Mouse (Mus musculus) heart, postnatal 0 days (tissue): ENCODE data around the gene Kptn. TPM values are rescaled to one million over a fixed set of nuclear protein-coding genes. Genes with fewer than 3 reads are reported as not detected.

Experiments
- ATAC-seq: fragments of 200-750 bp; cut with Nextera tagmentation; 2 replicates; pipeline ENCODE4 v1.8.0; 2017; ENCODE audit warnings: low read depth, moderate number of reproducible peaks, moderate library complexity; ENCODE audit not compliant: insufficient read depth
- DNase-seq: peaks from one replicate; pipeline ENCODE4 v3.0.0-alpha.2; 2016; ENCODE audit warnings: low spot score
- H3K27ac ChIP-seq: fragments of 300-500 bp; sonication (generic); 2 replicates; pipeline ENCODE4 v1.5.1; 2014; ENCODE audit warnings: low read depth, mild to moderate bottlenecking
- H3K27me3 ChIP-seq: fragments of 300-500 bp; sonication (generic); 2 replicates; pipeline ENCODE4 v1.6.1; 2014; ENCODE audit warnings: low read length, mixed read lengths; ENCODE audit not compliant: control insufficient read depth, insufficient read depth
- H3K36me3 ChIP-seq: fragments of 300-500 bp; sonication (generic); replicated peaks from 2 replicates; pipeline ENCODE4 v1.6.1; 2014; ENCODE audit warnings: low read length, mixed read lengths; ENCODE audit not compliant: control insufficient read depth, insufficient read depth
- H3K4me1 ChIP-seq: fragments of 300-500 bp; sonication (generic); 2 replicates; pipeline ENCODE4 v1.6.1; 2014; ENCODE audit warnings: antibody characterized with exemption; ENCODE audit not compliant: control insufficient read depth, insufficient read depth
- H3K4me2 ChIP-seq: fragments of 300-500 bp; sonication (generic); 2 replicates; pipeline ENCODE4 v1.6.1; 2014; ENCODE audit warnings: low read depth, mild to moderate bottlenecking, low read length, moderate library complexity
- H3K4me3 ChIP-seq: fragments of 300-500 bp; sonication (generic); 2 replicates; pipeline ENCODE4 v1.5.1; 2014; ENCODE audit warnings: low read depth, low read length
- H3K9ac ChIP-seq: fragments of 300-500 bp; sonication (generic); replicated peaks from 2 replicates; pipeline ENCODE4 v1.6.1; 2014; ENCODE audit warnings: low read depth, low read length, mixed read lengths
- H3K9me3 ChIP-seq: fragments of 300-500 bp; sonication (generic); replicated peaks from 2 replicates; pipeline ENCODE4 v1.6.1; 2016; ENCODE audit warnings: low read length; ENCODE audit not compliant: control insufficient read depth
- CTCF ChIP-seq: IDR thresholded peaks from 2 replicates; pipeline ENCODE4 v1.5.1; 2016; ENCODE audit warnings: antibody characterized with exemption, control low read depth, low read depth
- EP300 ChIP-seq: IDR thresholded peaks from 2 replicates; pipeline ENCODE4 v1.6.1; 2016; ENCODE audit warnings: antibody characterized with exemption, low read depth
- WGBS: fragments of 180-500 bp; shearing (Covaris S2); extraction: QIAGEN DNeasy Blood & Tissue Kit; methylation state at CpG from one replicate; pipeline ENCODE4 v1.1.7; 2014; 5-methylcytosine and 5-hydroxymethylcytosine counted together
- polyA plus RNA-seq: library from polyadenylated mRNA; unstranded; fragments of >200 nt; fragmentation: Nextera tagmentation; extraction: Ambion mirVana; gene quantifications from 2 replicates; pipeline ENCODE4 v1.2.1, GENCODE M21; 2015
- total RNA-seq: library from RNA; depleted of rRNA; stranded (reverse); fragments of >200 nt; gene quantifications from 2 replicates; pipeline ENCODE4 v1.2.3, GENCODE M21; 2014; ENCODE audit warnings: low replicate concordance

Kptn gene
- total and polyA plus RNA-seq, 2 experiments from 2014 or later = 26.2 to 40.1 TPM

DNA sequence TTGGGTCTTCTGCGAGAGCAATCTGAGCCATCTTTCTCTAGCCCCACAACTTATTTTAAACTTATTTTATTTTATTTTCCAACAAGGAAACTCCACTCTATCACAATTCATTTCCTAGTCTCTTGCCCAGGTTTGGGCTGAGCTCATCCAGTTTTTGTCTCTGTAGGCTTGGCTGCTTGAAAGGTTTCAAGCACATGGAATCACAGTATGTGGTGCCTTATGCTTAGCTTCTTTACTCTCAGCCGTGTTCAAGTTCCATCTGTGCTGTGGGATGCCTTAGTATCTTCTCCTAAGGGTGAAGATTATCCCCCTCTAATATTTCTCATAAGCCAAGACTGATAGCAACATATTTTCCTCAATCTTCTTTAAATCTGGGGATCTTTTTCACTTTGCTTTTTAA is 32.1 kb upstream of the Kptn start:
- no peak overlapping the region for H3K9ac ChIP-seq
- no peaks in the 10 kb centered on the region for H3K4me1 ChIP-seq
- H3K4me3 ChIP-seq = no peak overlapping the region
- no peaks in the 10 kb centered on the region for H3K9me3 ChIP-seq
- no peaks in the 10 kb centered on the region for H3K27me3 ChIP-seq
- no peak overlapping the region for H3K4me2 ChIP-seq
- TF ChIP-seq EP300 (no peak), CTCF (no peak)
- DNase-seq (no peak), ATAC-seq (no peak)
- 66% methylated on average over 2 of the region's 2 CpGs for WGBS
- H3K27ac ChIP-seq = no peak overlapping the region
- H3K36me3 ChIP-seq = no peaks in the 10 kb centered on the region

DNA sequence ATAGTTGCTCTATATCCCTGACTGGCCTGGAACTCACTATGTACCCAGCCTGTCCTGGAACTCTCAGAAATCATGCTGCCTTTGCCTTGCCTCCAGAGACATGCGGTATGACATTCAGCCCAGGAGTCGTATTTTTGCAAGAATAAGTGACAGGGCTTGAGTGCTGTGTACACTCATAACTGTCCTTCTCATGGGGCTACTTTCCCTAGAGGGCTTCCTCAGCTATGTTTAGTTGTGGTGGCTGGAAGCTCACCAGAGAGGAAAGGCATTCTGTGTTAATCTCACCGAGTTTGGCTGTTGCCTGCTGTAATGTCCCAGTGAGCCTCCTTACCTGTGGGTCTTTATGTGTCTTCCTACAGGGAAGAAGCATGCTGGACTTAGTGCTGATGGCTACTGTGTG is 25.1 kb upstream of the Kptn start:
- Histone ChIP-seq H3K27me3 (0 out of 2 replicates have a peak, but pooled peaks cover 3% of the 10 kb centered on the region), H3K9me3 (no peaks in the 10 kb centered on the region), H3K27ac (no peak overlapping the region), H3K4me3 (no peak overlapping the region), H3K4me2 (no peak overlapping the region), H3K36me3 (no peaks in the 10 kb centered on the region), H3K4me1 (peaks cover 7% of the 10 kb centered on the region), H3K9ac (no peak overlapping the region)
- TF ChIP-seq EP300 = no peak
- TF ChIP-seq CTCF = no peak
- WGBS = 58% methylated on average over 3 of the region's 3 CpGs
- ATAC-seq (no peak), DNase-seq (no peak)

DNA sequence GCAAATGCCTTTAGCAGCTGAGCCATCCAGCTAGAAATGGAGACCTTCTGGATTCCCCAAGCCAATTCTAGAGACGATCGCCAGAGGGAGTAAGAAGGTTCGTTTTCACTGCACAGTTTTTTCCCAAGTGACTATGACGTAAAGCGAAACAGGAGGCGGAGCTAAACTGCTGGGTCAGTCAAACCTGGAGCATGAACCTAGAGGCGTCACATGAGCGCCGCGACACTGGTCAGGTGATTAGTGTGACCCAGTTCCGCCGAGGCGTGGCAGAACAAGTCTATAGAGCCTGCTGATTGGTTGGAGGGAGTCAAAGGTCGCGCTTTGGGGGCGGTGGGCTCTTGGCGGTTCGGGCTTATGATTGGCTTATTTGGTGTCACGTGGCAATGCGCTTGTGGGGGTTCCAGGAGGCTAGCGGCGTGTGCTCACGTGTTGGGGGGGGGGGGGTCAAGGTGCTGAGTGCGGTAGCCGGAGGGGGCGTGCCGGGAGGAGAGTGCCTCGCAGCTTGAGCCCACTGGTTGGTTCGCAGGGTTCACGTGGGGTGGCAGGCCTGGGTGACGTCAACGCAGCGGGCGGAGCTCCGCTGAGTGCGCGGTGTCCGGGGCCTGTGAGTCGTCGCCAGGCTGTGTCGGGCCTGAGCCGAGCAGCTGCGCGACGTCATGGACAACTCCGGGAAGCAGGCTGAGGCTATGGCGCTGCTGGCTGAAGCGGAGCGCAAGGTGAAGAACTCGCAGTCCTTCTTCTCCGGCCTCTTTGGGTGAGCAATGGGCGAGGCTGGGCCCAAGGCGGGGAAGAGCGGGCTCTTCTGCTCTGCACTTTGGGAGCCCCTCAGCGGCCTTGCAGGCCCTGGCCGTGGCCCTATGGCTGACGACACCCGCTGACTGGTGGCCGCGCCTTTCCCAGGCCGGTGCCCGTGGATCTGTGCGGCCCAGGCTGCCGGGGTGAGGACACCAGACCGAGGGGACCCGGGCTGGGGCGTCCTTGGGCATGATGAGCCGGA is 21.4 kb upstream of the Kptn start, which contains the start of gene Napa:
Napa (plus strand) TSS at position 438 of the 997 bp plus-strand sequence.
- Histone ChIP-seq H3K4me3 (peak within 1 kb of the TSS; percentile 65), H3K9me3 (no peaks in the 10 kb centered on the region), H3K36me3 (0 out of 2 replicates have a peak, but pooled peaks cover 12% of the 10 kb centered on the region), H3K4me1 (peaks cover 13% of the 10 kb centered on the region), H3K4me2 (peak within 1 kb of the TSS; percentile 87), H3K27me3 (0 out of 2 replicates have a peak, but pooled peaks cover 3% of the 10 kb centered on the region), H3K27ac (peak within 1 kb of the TSS; percentile 85), H3K9ac (peak within 1 kb of the TSS; percentile 95)
- TF ChIP-seq CTCF (peak; percentile 76), EP300 (peak; percentile 82)
- WGBS = under 1% methylated on average over 65 of the region's 68 CpGs
- ATAC-seq (peak; percentile 96), DNase-seq (peak; percentile 100)

DNA sequence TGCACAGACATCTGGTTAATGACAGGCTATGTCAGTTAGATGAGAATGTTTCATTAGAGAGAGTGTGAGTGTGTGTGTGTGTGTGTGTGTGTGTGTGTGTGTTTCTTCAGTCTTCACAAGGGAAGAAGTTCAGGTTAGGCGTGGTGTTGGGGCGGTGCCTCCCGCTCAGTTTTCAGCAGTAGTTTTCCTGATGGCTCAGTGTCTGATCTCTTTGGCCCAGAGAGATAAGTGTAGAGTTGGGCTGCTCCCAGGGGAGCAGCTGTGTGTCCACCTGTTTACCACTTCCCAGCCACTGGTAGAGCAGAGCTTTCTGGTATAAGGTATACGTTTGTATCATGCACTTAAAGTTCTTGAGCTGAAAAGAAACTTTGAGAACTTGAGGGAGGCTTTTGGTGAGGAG is 19.8 kb upstream of the Kptn start:
- Histone ChIP-seq H3K27ac (no peak overlapping the region), H3K9me3 (no peaks in the 10 kb centered on the region), H3K36me3 (0 out of 2 replicates have a peak, but pooled peaks cover 12% of the 10 kb centered on the region), H3K27me3 (0 out of 2 replicates have a peak, but pooled peaks cover 3% of the 10 kb centered on the region), H3K9ac (peak overlapping the region; percentile 95), H3K4me2 (peak overlapping the region; percentile 87), H3K4me3 (no peak overlapping the region), H3K4me1 (peaks cover 13% of the 10 kb centered on the region)
- 71% methylated on average over 4 of the region's 4 CpGs for WGBS
- DNase-seq = no peak
- TF ChIP-seq EP300 (no peak), CTCF (no peak)
- ATAC-seq = no peak

DNA sequence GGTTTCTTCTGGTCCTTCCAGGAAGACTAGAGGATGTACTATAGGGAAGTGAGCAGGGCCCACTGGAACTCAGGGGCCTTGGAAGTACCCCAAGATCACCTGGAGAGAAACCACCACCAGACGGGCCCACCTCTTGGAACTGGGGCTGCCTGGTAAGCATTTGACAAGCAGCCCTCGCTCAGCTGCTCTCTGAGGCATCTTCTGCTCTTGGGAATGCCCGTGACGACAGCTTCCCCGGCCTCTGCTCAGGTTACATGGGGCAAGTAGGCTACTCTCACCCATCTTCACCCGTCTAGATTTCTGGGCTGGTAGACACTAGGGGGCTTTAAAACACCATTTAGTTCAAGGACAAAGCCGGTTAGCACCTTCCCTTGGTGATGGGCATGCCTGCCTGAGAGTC is 18.6 kb upstream of the Kptn start:
- TF ChIP-seq EP300 = no peak
- no peak for TF ChIP-seq CTCF
- Histone ChIP-seq H3K36me3 (0 out of 2 replicates have a peak, but pooled peaks cover 12% of the 10 kb centered on the region), H3K9ac (no peak overlapping the region), H3K4me3 (no peak overlapping the region), H3K4me2 (no peak overlapping the region), H3K9me3 (no peaks in the 10 kb centered on the region), H3K27me3 (no peaks in the 10 kb centered on the region), H3K4me1 (peaks cover 13% of the 10 kb centered on the region), H3K27ac (no peak overlapping the region)
- WGBS = 62% methylated on average over 7 of the region's 7 CpGs
- DNase-seq = no peak
- ATAC-seq = no peak
